ENCODE assay signal across 8 mouse cellular contexts in the genomic region with DNA sequence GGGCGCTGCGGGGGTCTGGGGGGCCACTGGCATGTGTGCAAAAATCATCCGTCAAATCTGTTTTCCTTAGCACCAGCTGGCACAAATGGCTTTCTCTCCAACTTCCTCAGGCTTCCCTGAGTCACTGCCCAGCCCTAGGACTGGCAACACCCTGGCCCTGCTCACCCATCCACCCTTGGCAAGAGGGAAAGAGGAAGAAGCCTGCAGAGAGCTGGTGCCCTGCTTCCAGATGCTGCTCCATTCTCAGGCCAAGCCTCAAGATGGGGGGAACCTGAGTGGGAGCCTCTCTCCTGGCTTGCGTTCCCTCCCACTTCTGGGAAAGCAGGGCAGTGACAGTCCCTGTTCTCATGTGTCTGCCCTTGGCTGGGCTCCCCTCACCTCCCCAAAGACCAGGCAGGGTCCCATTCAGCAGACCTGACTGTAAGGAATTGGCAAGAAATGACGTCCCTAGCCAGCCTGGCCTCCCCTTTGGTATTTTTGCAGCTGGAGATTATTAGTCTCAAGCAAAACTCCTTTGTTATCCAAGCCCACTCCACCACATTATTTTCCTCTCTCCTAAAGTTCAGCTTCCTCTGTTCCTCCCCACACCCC. TPM values are rescaled to one million over a fixed set of nuclear protein-coding genes. Genes with fewer than 3 reads are reported as not detected.
DNase-seq lines count a peak whose midpoint lies in the region; ATAC-seq and TF ChIP-seq lines count a peak whose summit lies in the region.
"Had no signal": no experiment of that assay in that cellular context is flagged by ENCODE, and none has a peak within 500 bp of the region (broad histone marks: within the 10 kb centered on the region; RNA-seq: fewer than 3 reads in every experiment).

No protein-coding gene starts in this region.

- peaks cover 6% of the 10 kb centered on the region; the same call in 1 of the 2 replicates for H3K79me2 ChIP-seq in liver, adult 2 months (ENCODE audit: control insufficient read depth, insufficient read depth, low read length)

- H3K36me3 ChIP-seq in liver, adult 2 months (ENCODE audit: control insufficient read depth, insufficient read depth, low read length): peaks cover 43% of the 10 kb centered on the region
- no peaks in the 10 kb centered on the region for H3K36me3 ChIP-seq in liver, embryonic 16.5 days (ENCODE audit: control insufficient read depth, insufficient read depth)

- DNase-seq in liver, adult 2 months (ENCODE audit: extremely low read depth, low read depth, low spot score): no peak
- DNase-seq in liver: no peak
- peak; percentile 86 for DNase-seq in cerebellum, adult 9-10 months
- no peak for DNase-seq in thymus, postnatal 25 days
- no peak for DNase-seq in thymus, postnatal 4 days

- no peak overlapping the region for H3K4me3 ChIP-seq in liver, adult 2 months (ENCODE audit: insufficient read depth, low read depth, low read length)
- no peak overlapping the region for H3K4me3 ChIP-seq in liver, embryonic 16.5 days (ENCODE audit: low read depth, low read length)
- H3K4me3 ChIP-seq: midbrain, embryonic 12.5 days had no signal

- no peak for TF ChIP-seq CTCF in liver, adult 2 months (IDR thresholded peaks at IDR 0.05; ENCODE audit: low read depth, low read length)

- 74% methylated on average over 5 of the region's 5 CpGs for WGBS in liver, adult 2 months
- 64% methylated on average over 5 of the region's 5 CpGs for WGBS in liver, embryonic 16.5 days (ENCODE audit: insufficient replicate concordance)

- no peak overlapping the region for H3K4me2 ChIP-seq in liver, embryonic 16.5 days (ENCODE audit: low read depth, low read length)
- H3K4me2 ChIP-seq: midbrain, embryonic 12.5 days had no signal

- no peak overlapping the region for H3K9ac ChIP-seq in liver, adult 2 months (ENCODE audit: low read depth, low read length)
- no peak overlapping the region for H3K9ac ChIP-seq in liver, embryonic 16.5 days (ENCODE audit: low read depth, low read length)
- H3K9ac ChIP-seq: midbrain, embryonic 12.5 days had no signal

- peak overlapping the region; percentile 40 for H3K27ac ChIP-seq in liver, adult 2 months (replicated peaks; ENCODE audit: insufficient read depth, low read depth, low read length)
- peak overlapping the region; percentile 35; the same call in 1 of the 2 replicates for H3K27ac ChIP-seq in liver, embryonic 16.5 days (ENCODE audit: low read length)
- H3K27ac ChIP-seq: midbrain, embryonic 12.5 days had no signal

- H3K27me3 ChIP-seq in liver, adult 2 months (ENCODE audit: control insufficient read depth, insufficient read depth, low read length): no peaks in the 10 kb centered on the region
- H3K27me3 ChIP-seq in liver, embryonic 16.5 days (ENCODE audit: control insufficient read depth, insufficient read depth, low read depth, low read length): no peaks in the 10 kb centered on the region
- H3K27me3 ChIP-seq: midbrain, embryonic 12.5 days had no signal

- no peak for TF ChIP-seq POLR2A in liver, adult 2 months (IDR thresholded peaks at IDR 0.05; ENCODE audit: extremely low read depth, insufficient read depth, low read length)

- H3K9me3 ChIP-seq in liver, embryonic 16.5 days (replicated peaks; ENCODE audit: control insufficient read depth, low read length): no peaks in the 10 kb centered on the region
- H3K9me3 ChIP-seq: midbrain, embryonic 12.5 days had no signal

- ATAC-seq in granulocyte monocyte progenitor cell, adult 5-6 weeks (replicated peaks; ENCODE audit: poor library complexity, severe bottlenecking): peak; percentile 70
- no peak for ATAC-seq in liver, embryonic 16.5 days (ENCODE audit: low read depth)

- peaks cover 18% of the 10 kb centered on the region for H3K4me1 ChIP-seq in liver, adult 2 months (ENCODE audit: control insufficient read depth, insufficient read depth, low read length)
- H3K4me1 ChIP-seq in liver, embryonic 16.5 days (ENCODE audit: control insufficient read depth, low read depth, low read length): peaks cover 31% of the 10 kb centered on the region

RNA-seq across cellular contexts. Expression of a gene that starts 23.5 kb away (rescaled TPM):
- 193 and 278 TPM in 2 replicates for total RNA-seq in liver, adult 2 months (2014; rRNA removed)
- polyA plus RNA-seq in liver, adult 2 months (2012; rRNA removed): 354 and 373 TPM in 2 replicates
- 13.9 and 15.0 TPM in 2 replicates for total RNA-seq in granulocyte monocyte progenitor cell, adult 5-6 weeks (2014; fragmentation: Nextera tagmentation)
- total RNA-seq in granulocyte monocyte progenitor cell, adult 5-6 weeks (2017): 5.7 and 18.1 TPM in 2 replicates
- polyA plus RNA-seq in liver, embryonic 16.5 days (2015; fragmentation: Nextera tagmentation; extraction: Ambion mirVana): 31.9 and 36.3 TPM in 2 replicates

RNA-seq across cellular contexts. Expression of a gene that starts 45.4 kb away (rescaled TPM):
- total RNA-seq in liver, adult 2 months (2014; rRNA removed): 27.7 and 29.1 TPM in 2 replicates
- 29.4 and 44.7 TPM in 2 replicates for polyA plus RNA-seq in liver, adult 2 months (2012; rRNA removed)
- 71.6 and 82.1 TPM in 2 replicates for total RNA-seq in granulocyte monocyte progenitor cell, adult 5-6 weeks (2014; fragmentation: Nextera tagmentation)
- total RNA-seq in granulocyte monocyte progenitor cell, adult 5-6 weeks (2017): 46.0 and 67.5 TPM in 2 replicates
- polyA plus RNA-seq in liver, embryonic 16.5 days (2015; fragmentation: Nextera tagmentation; extraction: Ambion mirVana): 14.8 and 17.7 TPM in 2 replicates

Comparison
In these comparisons a context has a peak if more than half of its experiments do, and no peak if none do; other contexts are left out.
1. RNA of a gene that starts 23.5 kb away (total RNA-seq): 193 to 278 TPM in liver, adult 2 months; 5.7 to 18.1 TPM in granulocyte monocyte progenitor cell, adult 5-6 weeks; every median in the first group is over 10 times any median in the second.